ENCODE assay signal across 19 mouse cellular contexts in genomic region chr3:17582487-17582886, GRCm38 (mm10).
A peak's percentile ranks its signal among the peaks of the same experiment; 100 is the strongest.
DNase-seq lines count a peak whose midpoint lies in the region; ATAC-seq and TF ChIP-seq lines count a peak whose summit lies in the region.
"Had no signal": no experiment of that assay in that cellular context is flagged by ENCODE, and none has a peak within 500 bp of the region (broad histone marks: within the 10 kb centered on the region; RNA-seq: fewer than 3 reads in every experiment).

No protein-coding gene starts in this region.

- 64% methylated on average over 9 of the region's 9 CpGs for WGBS in embryonic facial prominence, embryonic 14.5 days
- WGBS in hindbrain, embryonic 11.5 days = 33% methylated on average over 9 of the region's 9 CpGs
- 13% methylated on average over 9 of the region's 9 CpGs for WGBS in midbrain, embryonic 13.5 days
- WGBS in cerebellum, adult 2 months = 66% methylated on average over 9 of the region's 9 CpGs

- DNase-seq in brain, adult 2 months (ENCODE audit: low read depth, low spot score) = peak; percentile 20
- peak; percentile 1 for DNase-seq in embryonic facial prominence, embryonic 14.5 days (ENCODE audit: low spot score)
- DNase-seq in hindbrain, embryonic 11.5 days (ENCODE audit: low spot score) = peak; percentile 55
- no peak for DNase-seq in layer of hippocampus, postnatal 25 days (ENCODE audit: extremely low spot score in 1 of 2, low spot score in 1 of 2)
- no peak for DNase-seq in spleen, adult 18-20 months
- no peak for DNase-seq in urinary bladder, adult 2 months (ENCODE audit: low spot score)
- DNase-seq in cerebellum, adult 2 months = no peak
- DNase-seq: adrenal gland, postnatal 10 days; cerebellum, adult 8-10 months; gastrocnemius, postnatal 14 days; heart, postnatal 36 days; kidney, adult 2 months; kidney, postnatal 4 days; layer of hippocampus, postnatal 36 days had no signal

- no peak overlapping the region for H3K4me2 ChIP-seq in embryonic facial prominence, embryonic 14.5 days (ENCODE audit: low read depth, low read length)
- no peak overlapping the region for H3K4me2 ChIP-seq in hindbrain, embryonic 11.5 days (replicated peaks; ENCODE audit: low read depth, low read length)
- H3K4me2 ChIP-seq in midbrain, embryonic 13.5 days (replicated peaks) = peak overlapping the region; percentile 26; the same call in 1 of the 2 replicates
- H3K4me2 ChIP-seq: heart, embryonic 11.5 days; limb, embryonic 12.5 days; liver, embryonic 15.5 days had no signal

- ATAC-seq in embryonic facial prominence, embryonic 14.5 days (ENCODE audit: low read depth) = no peak
- ATAC-seq in hindbrain, embryonic 11.5 days (ENCODE audit: low FRiP score) = peak; percentile 57; the same call in 1 of the 2 replicates
- ATAC-seq in midbrain, embryonic 13.5 days = peak; percentile 86

- no peaks in the 10 kb centered on the region for H3K36me3 ChIP-seq in embryonic facial prominence, embryonic 14.5 days (ENCODE audit: control insufficient read depth, insufficient read depth, low read length)
- H3K36me3 ChIP-seq in hindbrain, embryonic 11.5 days (ENCODE audit: control insufficient read depth, insufficient read depth, low read length) = no peaks in the 10 kb centered on the region
- H3K36me3 ChIP-seq in midbrain, embryonic 13.5 days = no peaks in the 10 kb centered on the region
- H3K36me3 ChIP-seq: limb, embryonic 12.5 days; liver, embryonic 15.5 days had no signal

- no peak overlapping the region for H3K4me3 ChIP-seq in embryonic facial prominence, embryonic 14.5 days (ENCODE audit: low read depth, low read length)
- no peak overlapping the region for H3K4me3 ChIP-seq in hindbrain, embryonic 11.5 days (ENCODE audit: low read depth, low read length)
- H3K4me3 ChIP-seq in midbrain, embryonic 13.5 days (replicated peaks) = no peak overlapping the region
- no peak overlapping the region for H3K4me3 ChIP-seq in cerebellum, adult 2 months (replicated peaks; ENCODE audit: insufficient read depth, low read depth, low read length)
- H3K4me3 ChIP-seq: limb, embryonic 12.5 days; liver, embryonic 15.5 days; myocyte had no signal

- no peak overlapping the region for H3K9ac ChIP-seq in embryonic facial prominence, embryonic 14.5 days (ENCODE audit: low read depth, low read length)
- no peak overlapping the region for H3K9ac ChIP-seq in hindbrain, embryonic 11.5 days (ENCODE audit: low read depth, low read length)
- peak overlapping the region; percentile 39; the same call in 1 of the 2 replicates for H3K9ac ChIP-seq in midbrain, embryonic 13.5 days (replicated peaks)
- H3K9ac ChIP-seq: limb, embryonic 12.5 days; liver, embryonic 15.5 days had no signal

- no peaks in the 10 kb centered on the region for H3K9me3 ChIP-seq in embryonic facial prominence, embryonic 14.5 days (ENCODE audit: control insufficient read depth, low read length)
- H3K9me3 ChIP-seq in hindbrain, embryonic 11.5 days (ENCODE audit: control insufficient read depth, low read length) = no peaks in the 10 kb centered on the region
- no peaks in the 10 kb centered on the region for H3K9me3 ChIP-seq in midbrain, embryonic 13.5 days
- H3K9me3 ChIP-seq: limb, embryonic 12.5 days; liver, embryonic 15.5 days had no signal

- no peaks in the 10 kb centered on the region for H3K27me3 ChIP-seq in embryonic facial prominence, embryonic 14.5 days (replicated peaks; ENCODE audit: control insufficient read depth, insufficient read depth, low read length)
- H3K27me3 ChIP-seq in hindbrain, embryonic 11.5 days (ENCODE audit: control insufficient read depth, insufficient read depth, low read length) = no peaks in the 10 kb centered on the region
- H3K27me3 ChIP-seq in midbrain, embryonic 13.5 days = no peaks in the 10 kb centered on the region
- no peaks in the 10 kb centered on the region for H3K27me3 ChIP-seq in cerebellum, adult 2 months (ENCODE audit: control insufficient read depth, insufficient read depth, low read length)
- H3K27me3 ChIP-seq: limb, embryonic 12.5 days; liver, embryonic 15.5 days had no signal

- no peak for TF ChIP-seq CTCF in cerebellum, adult 2 months (IDR thresholded peaks at IDR 0.05; ENCODE audit: borderline replicate concordance, insufficient read depth, low read depth, low read length)

- H3K27ac ChIP-seq in embryonic facial prominence, embryonic 14.5 days (replicated peaks; ENCODE audit: low read depth, low read length) = no peak overlapping the region
- H3K27ac ChIP-seq in hindbrain, embryonic 11.5 days (ENCODE audit: low read depth, low read length) = peak overlapping the region; percentile 75
- H3K27ac ChIP-seq in midbrain, embryonic 13.5 days = peak overlapping the region; percentile 90
- H3K27ac ChIP-seq in cerebellum, adult 2 months (ENCODE audit: insufficient read depth, low read length) = no peak overlapping the region
- H3K27ac ChIP-seq: limb, embryonic 12.5 days; liver, embryonic 15.5 days had no signal

- TF ChIP-seq POLR2A in cerebellum, adult 2 months (IDR thresholded peaks at IDR 0.05; ENCODE audit: borderline replicate concordance, insufficient read depth, low read length) = no peak

- no peaks in the 10 kb centered on the region for H3K4me1 ChIP-seq in embryonic facial prominence, embryonic 14.5 days (ENCODE audit: control insufficient read depth, insufficient read depth, low read length)
- H3K4me1 ChIP-seq in hindbrain, embryonic 11.5 days (replicated peaks; ENCODE audit: control insufficient read depth, insufficient read depth, low read length) = no peaks in the 10 kb centered on the region
- H3K4me1 ChIP-seq in midbrain, embryonic 13.5 days (replicated peaks) = peaks cover 6% of the 10 kb centered on the region; the same call in 1 of the 2 replicates
- no peaks in the 10 kb centered on the region for H3K4me1 ChIP-seq in cerebellum, adult 2 months (ENCODE audit: control insufficient read depth, insufficient read depth, low read length)
- H3K4me1 ChIP-seq: limb, embryonic 12.5 days; liver, embryonic 15.5 days had no signal

Comparison
In these comparisons a context has a peak if more than half of its experiments do, and no peak if none do; other contexts are left out.
1. DNase-seq: peak in brain, adult 2 months (single experiment), embryonic facial prominence, embryonic 14.5 days (single experiment) and hindbrain, embryonic 11.5 days (single experiment); none in layer of hippocampus, postnatal 25 days (0 of 2), spleen, adult 18-20 months (0 of 2), urinary bladder, adult 2 months (single experiment) and cerebellum, adult 2 months (0 of 2).
2. H3K27ac ChIP-seq: peak in hindbrain, embryonic 11.5 days (single experiment) and midbrain, embryonic 13.5 days (single experiment); none in embryonic facial prominence, embryonic 14.5 days (single experiment) and cerebellum, adult 2 months (single experiment).